Mouse (Mus musculus): ENCODE results near the gene Fli1.

- TF ChIP-seq POLR2A (IDR thresholded peaks at IDR 0.05; ENCODE audit: low read depth, low read length) (no peak), CTCF (IDR thresholded peaks at IDR 0.05; ENCODE audit: extremely low read depth, insufficient read depth, insufficient read length, insufficient replicate concordance) (no peak)
Observed at GRCm38 (mm10) chr9:32569261-32569660, 26.6 kb upstream of the Fli1 start.
